Mouse (Mus musculus) kidney, adult 18-20 months (tissue): ENCODE measurements around the gene Rbm4b.
"Not testable (repeated sequence)": the region's sequence is repeated elsewhere in the genome, so short reads cannot be mapped to it uniquely, and the experiment has no call there.

Experiments
- DNase-seq: peaks from one replicate; pipeline ENCODE4 v3.0.0; 2021

Gene Rbm4b

DNA sequence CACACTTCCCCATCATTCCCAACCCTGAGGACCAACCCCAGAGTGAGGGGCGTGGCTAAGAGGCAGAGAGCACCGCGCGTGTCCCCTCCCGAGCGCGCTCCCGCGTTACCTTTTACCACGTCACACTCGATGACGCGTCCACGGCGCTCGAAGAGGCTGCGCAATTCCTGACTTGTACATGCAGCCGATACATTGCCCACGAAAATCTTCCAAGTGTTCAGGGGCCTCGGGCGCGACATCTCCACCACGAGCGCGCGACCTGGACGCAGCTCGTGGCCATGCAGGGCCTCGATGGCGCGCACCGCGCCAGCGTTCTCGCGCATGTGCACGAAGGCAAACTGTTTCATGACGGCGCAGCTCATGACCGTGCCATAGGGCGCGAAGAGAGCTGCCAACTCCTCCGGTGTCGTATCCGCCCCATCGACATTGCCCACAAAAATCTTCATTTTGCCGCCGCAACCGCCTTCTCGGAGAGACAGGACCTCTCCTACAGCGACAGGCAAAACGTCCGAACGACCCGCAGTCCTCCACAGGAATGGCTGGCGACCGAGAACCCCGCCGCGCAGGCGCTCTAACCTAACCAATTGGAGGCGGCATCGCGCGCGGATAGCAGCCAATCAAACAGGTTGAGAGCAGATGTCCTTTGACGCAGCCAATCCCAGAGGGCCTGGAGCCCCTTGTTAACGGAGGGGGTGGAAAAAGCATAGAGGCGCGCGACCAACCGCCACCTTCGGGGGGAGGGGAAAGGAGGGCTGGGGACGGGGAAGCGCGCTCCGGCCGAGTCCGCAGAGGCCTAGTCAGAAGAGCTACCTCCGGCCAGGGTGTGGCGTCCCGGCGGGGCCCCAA is 55.0 kb downstream of the Rbm4b start, which contains the start of the genes Gm21992 and Rbm14:
Gene Gm21992, minus strand, starts transcription at position 550 of the 846 bp plus-strand sequence.
Gene Rbm14, minus strand, starts transcription at position 572 of the 846 bp plus-strand sequence.
- peak; percentile 99 for DNase-seq

DNA sequence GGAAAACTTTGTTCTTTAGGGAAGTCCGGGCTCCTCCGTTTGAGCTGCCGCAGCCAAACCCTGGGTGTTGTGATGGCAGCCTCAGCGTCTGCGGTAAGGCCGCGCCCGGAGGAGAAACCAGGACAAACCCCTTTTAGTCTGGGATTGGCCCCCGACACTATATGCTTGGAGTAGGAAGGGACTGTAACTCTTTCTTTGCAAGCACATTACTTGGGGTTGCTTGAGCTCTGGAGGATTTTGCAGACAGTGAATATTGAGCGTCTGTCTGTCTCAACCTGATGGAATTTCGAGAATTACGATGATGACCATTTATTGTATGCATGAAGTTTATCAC is 55.6 kb downstream of the Rbm4b start:
- no peak for DNase-seq

DNA sequence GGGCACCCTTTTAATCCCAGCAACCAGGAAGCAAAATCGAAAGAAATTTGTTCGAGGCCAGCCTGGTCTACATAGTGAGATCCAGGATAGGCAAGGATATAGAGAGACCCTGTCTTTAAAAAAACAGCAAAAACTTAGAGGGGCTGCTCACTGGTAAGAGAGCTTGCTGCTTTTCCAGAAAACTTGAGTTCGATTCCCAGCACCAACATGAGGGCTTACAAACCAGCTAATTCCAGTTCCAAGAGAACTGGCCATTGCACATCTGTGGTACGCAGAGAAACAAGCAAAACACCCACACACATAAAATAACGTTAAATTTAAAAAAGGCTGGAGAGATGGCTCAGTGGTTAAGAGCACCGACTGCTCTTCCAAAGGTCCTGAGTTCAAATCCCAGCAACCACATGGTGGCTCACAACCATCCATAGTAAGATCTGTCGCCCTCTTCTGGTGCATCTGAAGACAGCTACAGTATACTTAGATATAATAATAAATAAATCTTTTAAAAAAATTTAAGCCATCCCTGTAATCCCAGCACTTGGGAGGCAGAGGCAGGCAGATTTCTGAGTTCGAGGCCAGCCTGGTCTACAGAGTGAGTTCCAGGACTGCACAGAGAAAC is 56.1 kb downstream of the Rbm4b start:
- DNase-seq, result not testable (repeated sequence)

DNA sequence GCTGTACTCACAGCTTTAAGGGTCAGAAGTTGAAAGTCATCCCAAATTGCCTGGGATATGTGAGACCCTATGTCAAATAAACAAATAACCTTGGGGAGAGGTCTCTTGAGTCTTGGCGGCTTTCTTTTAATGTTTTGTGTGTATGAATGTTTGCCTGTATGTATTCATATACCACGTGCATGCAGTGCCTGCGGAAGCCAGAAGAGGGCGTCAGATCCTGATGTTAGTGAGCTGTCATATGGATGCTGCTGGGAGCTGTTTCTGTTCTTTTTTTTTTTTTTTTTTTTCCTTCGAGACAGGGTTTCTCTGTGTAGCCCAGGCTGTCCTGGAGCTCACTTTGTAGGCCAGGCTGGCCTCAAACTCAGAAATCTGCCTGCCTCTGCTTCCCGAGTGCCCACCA is 56.7 kb downstream of the Rbm4b start:
- DNase-seq, result no peak
